Mouse (Mus musculus) cerebellum, adult 11 months (tissue): ENCODE results near the gene Arhgef28.
A peak's percentile ranks its signal among the peaks of the same experiment; 100 is the strongest.
"Not testable (repeated sequence)": the region's sequence is repeated elsewhere in the genome, so short reads cannot be mapped to it uniquely, and the experiment has no call there.

Experiments used
- DNase-seq: peaks from one replicate; pipeline ENCODE4 v3.0.0; 2022

The Arhgef28 gene

GRCm38 (mm10) chr13:98121124-98121470, 85.1 kb downstream of the Arhgef28 start:
- no peak for DNase-seq

- no peak for DNase-seq
Observed at GRCm38 (mm10) chr13:98120356-98121123, 85.7 kb downstream of the Arhgef28 start.

- DNase-seq: no peak
Observed at GRCm38 (mm10) chr13:98118291-98118690, 87.9 kb downstream of the Arhgef28 start.

- DNase-seq: no peak
Observed at GRCm38 (mm10) chr13:98117566-98118254, 88.5 kb downstream of the Arhgef28 start.

GRCm38 (mm10) chr13:98115650-98116049, 90.6 kb downstream of the Arhgef28 start:
- no peak for DNase-seq

- DNase-seq: no peak
Observed at GRCm38 (mm10) chr13:98115051-98115450, 91.2 kb downstream of the Arhgef28 start.

GRCm38 (mm10) chr13:98112812-98113503, 93.3 kb downstream of the Arhgef28 start:
- no peak for DNase-seq

- DNase-seq: no peak
Observed at GRCm38 (mm10) chr13:98111531-98111930, 94.7 kb downstream of the Arhgef28 start.

GRCm38 (mm10) chr13:98111021-98111420, 95.2 kb downstream of the Arhgef28 start:
- DNase-seq: no peak

GRCm38 (mm10) chr13:98108481-98108880, 97.8 kb downstream of the Arhgef28 start:
- DNase-seq: not testable (repeated sequence)

GRCm38 (mm10) chr13:98107621-98108020, 98.6 kb downstream of the Arhgef28 start:
- no peak for DNase-seq

- DNase-seq: no peak
Observed at GRCm38 (mm10) chr13:98095966-98096365, 110.3 kb downstream of the Arhgef28 start.

- DNase-seq: no peak
Observed at GRCm38 (mm10) chr13:98094332-98094731, 111.9 kb downstream of the Arhgef28 start.

GRCm38 (mm10) chr13:98093483-98093882, 112.8 kb downstream of the Arhgef28 start:
- DNase-seq: no peak

GRCm38 (mm10) chr13:98092354-98093002, 113.8 kb downstream of the Arhgef28 start:
- no peak for DNase-seq

GRCm38 (mm10) chr13:98079640-98080039, 126.6 kb downstream of the Arhgef28 start:
- no peak for DNase-seq

GRCm38 (mm10) chr13:98078251-98078650, 128.0 kb downstream of the Arhgef28 start:
- no peak for DNase-seq

GRCm38 (mm10) chr13:98077216-98077615, 129.0 kb downstream of the Arhgef28 start:
- no peak for DNase-seq

- peak; percentile 4 for DNase-seq
Observed at GRCm38 (mm10) chr13:98074871-98075270, 131.4 kb downstream of the Arhgef28 start.

- no peak for DNase-seq
Observed at GRCm38 (mm10) chr13:98073190-98073589, 133.0 kb downstream of the Arhgef28 start.

GRCm38 (mm10) chr13:98070458-98070857, 135.8 kb downstream of the Arhgef28 start:
- DNase-seq: no peak

- no peak for DNase-seq
Observed at GRCm38 (mm10) chr13:98069646-98070045, 136.6 kb downstream of the Arhgef28 start.

GRCm38 (mm10) chr13:98062843-98063242, 143.4 kb downstream of the Arhgef28 start:
- DNase-seq: no peak
